Mouse (Mus musculus) brain, embryonic 14.5 days (tissue): Measurements from ENCODE around the gene Plin2.

Experiments
- CTCF ChIP-seq: fragments of 200-500 bp; IDR thresholded peaks from 2 replicates; pipeline ENCODE4 v1.5.1; 2012; ENCODE audit warnings: inconsistent platforms, mild to moderate bottlenecking, moderate library complexity, borderline replicate concordance; ENCODE audit not compliant: insufficient read depth, insufficient read length; ENCODE audit errors: extremely low read depth
- POLR2A ChIP-seq: fragments of 200-500 bp; IDR thresholded peaks from 2 replicates; pipeline ENCODE4 v1.6.1; 2012; ENCODE audit warnings: mild to moderate bottlenecking, inconsistent platforms, borderline replicate concordance; ENCODE audit not compliant: poor library complexity, insufficient read depth, insufficient read length, severe bottlenecking; ENCODE audit errors: extremely low read depth

DNA sequence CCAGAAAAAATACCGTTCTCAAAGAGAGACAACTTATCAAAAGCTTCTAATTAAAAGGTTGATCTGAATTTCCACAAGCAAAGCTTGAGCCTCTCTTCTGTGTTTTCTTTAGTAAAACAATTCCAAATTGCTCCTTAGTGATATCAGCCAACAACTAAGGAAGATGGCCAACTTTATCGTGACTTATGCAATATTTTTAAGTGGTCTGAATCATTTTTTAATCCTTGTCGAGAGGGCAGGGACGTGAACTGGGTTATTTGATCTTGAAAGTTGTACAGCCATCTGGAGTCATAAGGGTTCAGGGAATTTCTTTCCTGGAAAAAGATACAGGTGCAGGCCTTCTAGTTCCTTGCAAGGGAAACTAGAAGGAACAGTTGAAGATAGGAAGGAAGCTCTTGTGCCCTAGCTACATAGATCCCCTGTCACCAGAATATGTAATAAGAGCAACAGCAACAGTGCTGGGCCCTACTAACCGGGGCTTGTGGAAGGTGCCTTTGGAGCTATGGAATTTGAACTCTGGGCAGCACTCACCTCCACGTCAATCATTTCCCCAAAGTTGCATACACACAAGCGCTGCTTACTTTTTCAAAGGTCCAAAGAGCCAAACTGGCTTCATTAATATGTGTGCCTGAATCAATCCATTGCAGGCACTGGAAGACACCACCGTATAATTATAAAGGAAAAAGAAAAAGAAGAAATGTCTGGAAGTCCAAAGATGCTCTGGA is 884 bp upstream of the Plin2 start:
- TF ChIP-seq CTCF = no peak
- no peak for TF ChIP-seq POLR2A
